Mouse (Mus musculus) liver, postnatal 0 days (tissue): ENCODE measurements around the gene Msi2. TPM values are rescaled to one million over a fixed set of nuclear protein-coding genes. Genes with fewer than 3 reads are reported as not detected.

Experiments
- ATAC-seq: fragments of 200-750 bp; cut with Nextera tagmentation; 2 replicates; pipeline ENCODE4 v1.8.0; 2017; ENCODE audit warnings: mild to moderate bottlenecking, moderate library complexity
- DNase-seq: peaks from one replicate; pipeline ENCODE4 v3.0.0-alpha.2; 2016
- H3K27ac ChIP-seq: fragments of 300-500 bp; sonication (generic); 2 replicates; pipeline ENCODE4 v1.5.1; 2014; ENCODE audit warnings: antibody characterized with exemption, moderate library complexity, mild to moderate bottlenecking, low read depth
- H3K27me3 ChIP-seq: fragments of 300-500 bp; sonication (generic); 2 replicates; pipeline ENCODE4 v1.6.1; 2014; ENCODE audit warnings: low read length, control low read depth, mixed read lengths; ENCODE audit not compliant: insufficient read depth
- H3K36me3 ChIP-seq: fragments of 300-500 bp; sonication (generic); replicated peaks from 2 replicates; pipeline ENCODE4 v1.6.1; 2014; ENCODE audit warnings: mild to moderate bottlenecking, control low read depth, low read length, moderate library complexity, mixed read lengths; ENCODE audit not compliant: insufficient read depth
- H3K4me1 ChIP-seq: fragments of 300-500 bp; sonication (generic); 2 replicates; pipeline ENCODE4 v1.6.1; 2014; ENCODE audit warnings: antibody characterized with exemption, mild to moderate bottlenecking, control low read depth; ENCODE audit not compliant: insufficient read depth
- H3K4me2 ChIP-seq: fragments of 300-500 bp; sonication (generic); 2 replicates; pipeline ENCODE4 v1.6.1; 2014; ENCODE audit warnings: low read depth, mild to moderate bottlenecking, low read length, moderate library complexity, mixed read lengths
- H3K4me3 ChIP-seq: fragments of 300-500 bp; sonication (generic); 2 replicates; pipeline ENCODE4 v1.5.1; 2014; ENCODE audit warnings: low read depth, low read length
- H3K9ac ChIP-seq: fragments of 300-500 bp; sonication (generic); replicated peaks from 2 replicates; pipeline ENCODE4 v1.6.1; 2014; ENCODE audit warnings: mild to moderate bottlenecking, moderate library complexity
- H3K9me3 ChIP-seq: fragments of 300-500 bp; sonication (generic); 2 replicates; pipeline ENCODE4 v1.6.1; 2016; ENCODE audit warnings: mild to moderate bottlenecking, control low read depth, low read length, mixed read lengths
- CTCF ChIP-seq: sonication (generic); IDR thresholded peaks from 2 replicates; pipeline ENCODE4 v1.5.1; 2016; ENCODE audit warnings: antibody characterized with exemption, low read depth
- EP300 ChIP-seq: IDR thresholded peaks from 2 replicates; pipeline ENCODE4 v1.6.1; 2016; ENCODE audit warnings: antibody characterized with exemption, low read depth, mild to moderate bottlenecking
- WGBS: fragments of 180-500 bp; shearing (Covaris S2); extraction: QIAGEN DNeasy Blood & Tissue Kit; methylation state at CpG from one replicate; pipeline ENCODE4 v1.1.7; 2014; ENCODE audit not compliant: insufficient replicate concordance; 5-methylcytosine and 5-hydroxymethylcytosine counted together
- polyA plus RNA-seq: library from polyadenylated mRNA; unstranded; fragments of >200 nt; fragmentation: Nextera tagmentation; extraction: Ambion mirVana; gene quantifications from 2 replicates; pipeline ENCODE4 v1.2.1, GENCODE M21; 2015

The Msi2 gene
- polyA plus RNA-seq, 1 experiment from 2014 or later, result 3.7 TPM

DNA sequence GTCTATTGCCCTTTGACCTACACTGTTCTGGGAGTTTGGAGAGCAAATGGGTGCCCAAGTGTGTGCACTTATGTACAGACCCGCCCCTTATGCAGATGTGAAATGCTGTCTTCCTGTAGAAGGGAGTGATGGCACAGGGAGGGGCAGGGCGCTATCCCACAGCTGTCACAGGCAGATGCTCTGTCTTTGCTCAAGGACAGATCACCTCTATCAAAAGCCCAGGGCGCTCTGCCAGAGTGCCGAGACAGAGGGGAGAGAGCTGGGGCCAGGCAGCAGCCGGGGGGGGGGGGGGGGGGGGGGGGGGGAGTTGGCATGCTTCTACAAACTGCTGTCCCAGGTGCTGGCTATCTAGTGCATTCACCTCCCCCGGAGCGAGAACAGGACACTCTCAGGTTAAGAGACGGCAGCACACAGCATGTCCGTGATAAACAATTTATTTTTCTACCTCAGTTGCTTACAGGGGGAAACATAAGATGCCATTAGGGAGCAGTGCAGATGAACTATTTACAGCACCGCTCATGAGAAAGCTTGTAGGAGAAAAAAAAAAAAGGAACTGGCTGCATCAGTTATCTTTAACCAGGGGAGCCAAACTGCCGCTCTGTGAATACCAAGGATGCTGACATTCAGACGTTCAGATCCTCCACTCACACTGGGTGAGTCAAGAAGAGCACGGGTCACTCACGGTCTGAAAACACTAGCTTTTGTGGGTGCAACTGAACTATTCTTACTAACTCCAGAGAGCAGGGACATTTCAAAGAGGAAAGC, 337.0 kb downstream of the Msi2 start:
- ATAC-seq, result peak; percentile 33; the same call in 1 of the 2 replicates
- WGBS, result 70% methylated on average over 11 of the region's 14 CpGs
- DNase-seq, result no peak

DNA sequence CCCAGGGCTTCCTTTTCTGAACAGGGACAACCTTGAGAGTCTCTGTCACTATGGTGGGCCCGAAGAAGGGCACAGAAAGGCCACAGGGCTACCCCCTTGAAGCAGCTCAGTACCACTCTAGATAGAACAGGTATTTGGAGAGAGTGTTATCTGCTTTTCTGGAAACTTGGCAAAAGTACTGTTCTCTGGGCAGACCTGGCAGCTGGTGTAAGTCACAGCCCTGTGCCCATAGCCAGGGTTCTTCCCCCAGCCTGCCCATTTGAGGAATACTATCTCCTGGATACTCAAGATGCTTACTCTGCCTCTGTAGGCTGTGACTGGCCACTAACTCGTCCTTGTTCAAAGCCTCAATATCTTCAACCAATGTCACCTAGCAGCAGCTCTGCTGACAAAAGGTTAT, 338.7 kb downstream of the Msi2 start:
- no peaks in the 10 kb centered on the region for H3K27me3 ChIP-seq
- DNase-seq, result no peak
- 80% methylated on average over 2 of the region's 2 CpGs for WGBS

More for the DNA sequence above, 337.0 kb downstream of the Msi2 start:
- TF ChIP-seq CTCF, result no peak
- TF ChIP-seq EP300, result no peak
- H3K27me3 ChIP-seq, result no peaks in the 10 kb centered on the region
- H3K9ac ChIP-seq, result no peak overlapping the region
- H3K4me1 ChIP-seq, result peaks cover 2% of the 10 kb centered on the region
- H3K4me3 ChIP-seq, result no peak overlapping the region
- H3K9me3 ChIP-seq, result no peaks in the 10 kb centered on the region
- no peak overlapping the region for H3K4me2 ChIP-seq
- H3K36me3 ChIP-seq, result peaks cover 2% of the 10 kb centered on the region; the same call in 1 of the 2 replicates
- no peak overlapping the region for H3K27ac ChIP-seq

DNA sequence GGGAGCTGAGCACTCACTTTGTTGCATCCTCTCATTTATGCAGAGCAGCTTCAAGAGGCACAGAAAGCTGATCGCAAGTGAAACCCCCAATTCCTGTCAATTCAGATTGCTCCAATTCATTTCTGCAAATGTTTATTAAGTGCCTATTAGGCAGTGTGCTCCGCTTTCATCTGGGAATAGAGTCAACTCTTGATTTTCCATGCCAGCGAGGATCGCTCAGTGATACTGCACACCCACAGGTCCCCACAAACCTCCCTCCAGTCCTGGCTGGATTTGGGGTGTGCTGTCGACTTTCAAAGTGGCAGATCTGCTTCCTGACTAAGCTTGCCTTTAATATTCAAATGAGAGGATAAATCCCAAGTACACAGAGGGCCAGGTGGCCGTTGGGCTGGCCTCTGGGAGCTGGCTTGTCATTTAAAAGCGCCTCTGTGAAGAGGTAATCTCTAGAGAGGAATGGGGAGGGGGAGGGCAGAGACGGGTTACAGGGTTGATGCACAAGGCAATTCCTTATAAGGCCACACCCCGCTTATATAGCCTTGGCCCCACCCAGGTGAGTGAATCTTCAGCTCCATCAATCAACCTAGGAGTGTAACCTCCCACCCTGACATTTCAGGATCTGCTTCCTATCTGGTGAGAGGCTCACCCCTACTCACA, 339.5 kb downstream of the Msi2 start:
- H3K9me3 ChIP-seq, result no peaks in the 10 kb centered on the region
- peaks cover 2% of the 10 kb centered on the region; the same call in 1 of the 2 replicates for H3K36me3 ChIP-seq
- no peaks in the 10 kb centered on the region for H3K27me3 ChIP-seq
- H3K4me2 ChIP-seq, result no peak overlapping the region
- H3K9ac ChIP-seq, result no peak overlapping the region
- no peaks in the 10 kb centered on the region for H3K4me1 ChIP-seq
- no peak overlapping the region for H3K27ac ChIP-seq
- no peak overlapping the region for H3K4me3 ChIP-seq
- 74% methylated on average over 9 of the region's 9 CpGs for WGBS
- ATAC-seq (no peak), DNase-seq (no peak)
- TF ChIP-seq CTCF (no peak), EP300 (no peak)

More for the DNA sequence above, 338.7 kb downstream of the Msi2 start:
- H3K4me2 ChIP-seq, result no peak overlapping the region
- H3K9ac ChIP-seq, result no peak overlapping the region
- no peak overlapping the region for H3K4me3 ChIP-seq
- no peaks in the 10 kb centered on the region for H3K4me1 ChIP-seq
- H3K27ac ChIP-seq, result no peak overlapping the region
- TF ChIP-seq EP300 (no peak), CTCF (no peak)
- H3K9me3 ChIP-seq, result no peaks in the 10 kb centered on the region
- peaks cover 2% of the 10 kb centered on the region; the same call in 1 of the 2 replicates for H3K36me3 ChIP-seq
- no peak for ATAC-seq

DNA sequence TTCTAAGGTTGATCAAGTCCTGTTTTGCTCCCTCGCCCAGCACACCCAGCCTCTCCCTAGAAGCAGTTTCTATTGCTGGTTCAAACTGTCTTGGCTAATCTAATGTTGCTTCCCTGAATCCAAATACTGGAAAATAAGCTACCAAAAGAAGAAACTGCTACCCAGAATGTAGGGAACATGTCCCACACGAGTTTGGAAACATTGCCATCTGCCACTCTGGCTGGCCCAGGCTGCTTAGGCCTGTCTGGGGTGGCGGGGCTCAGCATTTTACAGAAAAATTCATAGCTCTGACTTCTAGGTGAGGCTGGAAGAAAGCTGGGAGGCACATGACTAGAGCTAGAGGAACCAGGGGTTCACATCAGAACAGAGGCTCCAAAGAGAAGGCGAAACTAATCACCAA, 345.7 kb downstream of the Msi2 start:
- WGBS, result 81% methylated on average over 4 of the region's 4 CpGs
- Histone ChIP-seq H3K36me3 (0 out of 2 replicates have a peak, but pooled peaks cover 4% of the 10 kb centered on the region), H3K9ac (no peak overlapping the region), H3K4me2 (no peak overlapping the region), H3K27me3 (no peaks in the 10 kb centered on the region), H3K4me3 (no peak overlapping the region), H3K4me1 (no peaks in the 10 kb centered on the region), H3K9me3 (no peaks in the 10 kb centered on the region), H3K27ac (no peak overlapping the region)
- no peak for TF ChIP-seq EP300
- no peak for TF ChIP-seq CTCF
- no peak for DNase-seq
- ATAC-seq, result no peak

DNA sequence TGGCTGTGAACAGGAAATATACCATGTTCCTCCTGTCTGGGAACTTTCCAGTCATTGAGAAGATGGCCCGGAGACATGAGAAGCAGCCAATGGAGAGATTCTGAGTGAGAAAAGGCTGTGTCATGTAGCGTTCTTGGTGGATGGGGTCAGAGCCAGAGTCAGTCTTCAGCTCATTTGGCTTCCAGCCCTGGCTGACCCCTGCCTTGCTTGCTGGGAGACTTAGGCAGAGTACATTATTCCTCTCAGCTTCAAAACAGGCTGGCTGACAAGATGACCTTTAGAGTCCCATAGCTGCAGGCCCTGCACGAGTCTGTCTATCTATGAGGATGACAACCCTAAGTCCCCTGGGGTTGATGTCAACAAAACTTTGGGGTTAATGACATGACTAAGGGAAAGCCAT, 348.4 kb downstream of the Msi2 start:
- Histone ChIP-seq H3K9me3 (no peaks in the 10 kb centered on the region), H3K4me1 (no peaks in the 10 kb centered on the region), H3K27me3 (no peaks in the 10 kb centered on the region), H3K36me3 (0 out of 2 replicates have a peak, but pooled peaks cover 4% of the 10 kb centered on the region), H3K27ac (no peak overlapping the region), H3K9ac (no peak overlapping the region), H3K4me2 (no peak overlapping the region), H3K4me3 (no peak overlapping the region)
- ATAC-seq (no peak), DNase-seq (no peak)
- no peak for TF ChIP-seq EP300
- no peak for TF ChIP-seq CTCF
- 75% methylated on average over 3 of the region's 3 CpGs for WGBS

DNA sequence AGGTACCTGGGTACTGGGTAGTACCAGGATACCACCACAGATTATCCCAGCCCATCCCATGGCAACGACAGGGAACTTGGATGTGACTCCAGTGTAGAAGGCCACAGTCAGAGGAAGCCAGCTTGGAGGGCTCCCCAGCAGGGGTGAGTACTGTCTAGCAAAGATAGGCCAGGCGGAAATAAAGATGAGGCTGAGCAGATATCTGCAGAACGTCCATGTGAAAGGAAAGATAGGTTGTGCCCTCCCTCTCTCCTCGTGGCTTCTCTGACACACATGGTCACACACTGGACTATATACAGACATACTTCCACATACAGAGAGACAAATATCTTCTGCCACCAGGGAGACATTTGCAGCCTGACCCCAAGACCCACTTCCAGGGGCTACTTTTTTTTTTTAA, 350.8 kb downstream of the Msi2 start:
- no peaks in the 10 kb centered on the region for H3K4me1 ChIP-seq
- H3K4me3 ChIP-seq, result no peak overlapping the region
- peak; percentile 53; the same call in 1 of the 2 replicates for TF ChIP-seq EP300
- no peak for TF ChIP-seq CTCF
- 50% methylated on average over 4 of the region's 4 CpGs for WGBS
- H3K27ac ChIP-seq, result no peak overlapping the region
- H3K4me2 ChIP-seq, result no peak overlapping the region
- H3K9ac ChIP-seq, result no peak overlapping the region; the same call in 1 of the 2 replicates
- no peaks in the 10 kb centered on the region for H3K27me3 ChIP-seq
- H3K36me3 ChIP-seq, result 0 out of 2 replicates have a peak, but pooled peaks cover 4% of the 10 kb centered on the region
- H3K9me3 ChIP-seq, result no peaks in the 10 kb centered on the region
- no peak for DNase-seq
- peak; percentile 65 for ATAC-seq
